Mouse (Mus musculus): ENCODE data around the gene Agr2. TPM values are rescaled to one million over a fixed set of nuclear protein-coding genes. Genes with fewer than 3 reads are reported as not detected.

The Agr2 gene
- 2.8 TPM in 1 of 2 replicates, not detected in the other for polyA plus RNA-seq (2015; fragmentation: Nextera tagmentation; extraction: Ambion mirVana)

- WGBS (ENCODE audit: insufficient replicate concordance) = 62% methylated on average over 9 of the region's 9 CpGs
- Histone ChIP-seq H3K9ac (ENCODE audit: low read depth, low read length) (no peak within 1 kb of the TSS), H3K9me3 (replicated peaks; ENCODE audit: control insufficient read depth, low read length) (no peaks in the 10 kb centered on the region), H3K4me1 (ENCODE audit: control insufficient read depth, low read depth, low read length) (no peaks in the 10 kb centered on the region), H3K36me3 (ENCODE audit: control insufficient read depth, insufficient read depth) (no peaks in the 10 kb centered on the region), H3K4me2 (ENCODE audit: low read depth, low read length) (no peak within 1 kb of the TSS), H3K27me3 (ENCODE audit: control insufficient read depth, insufficient read depth, low read depth, low read length) (no peaks in the 10 kb centered on the region; the same call in 1 of the 2 replicates), H3K27ac (ENCODE audit: low read length) (no peak within 1 kb of the TSS), H3K4me3 (ENCODE audit: low read depth, low read length) (no peak within 1 kb of the TSS)
- no peak for ATAC-seq (ENCODE audit: low read depth)
Observed at GRCm38 (mm10) chr12:35992711-35993110, at the start of gene Agr2. Gene Agr2 (plus strand): TSS chr12:35992907.

GRCm38 (mm10) chr12:35951757-35952156, 41.0 kb upstream of the Agr2 start:
- Histone ChIP-seq H3K4me3 (ENCODE audit: low read depth, low read length) (no peak overlapping the region), H3K9ac (ENCODE audit: low read depth, low read length) (no peak overlapping the region), H3K4me1 (ENCODE audit: control insufficient read depth, low read depth, low read length) (no peaks in the 10 kb centered on the region), H3K4me2 (ENCODE audit: low read depth, low read length) (no peak overlapping the region), H3K27ac (ENCODE audit: low read length) (no peak overlapping the region), H3K27me3 (ENCODE audit: control insufficient read depth, insufficient read depth, low read depth, low read length) (no peaks in the 10 kb centered on the region), H3K9me3 (replicated peaks; ENCODE audit: control insufficient read depth, low read length) (no peaks in the 10 kb centered on the region), H3K36me3 (ENCODE audit: control insufficient read depth, insufficient read depth) (no peaks in the 10 kb centered on the region)
- ATAC-seq (ENCODE audit: low read depth) = no peak
- WGBS (ENCODE audit: insufficient replicate concordance) = 43% methylated on average over 1 of the region's 1 CpGs

- H3K9me3 ChIP-seq (replicated peaks; ENCODE audit: control insufficient read depth, low read length) = no peaks in the 10 kb centered on the region
- ATAC-seq (ENCODE audit: low read depth) = no peak
- WGBS (ENCODE audit: insufficient replicate concordance) = 45% methylated on average over 2 of the region's 2 CpGs
Observed at GRCm38 (mm10) chr12:35957235-35957634, 35.5 kb upstream of the Agr2 start.

GRCm38 (mm10) chr12:35966098-35966767, 26.5 kb upstream of the Agr2 start:
- no peak overlapping the region for H3K27ac ChIP-seq (ENCODE audit: low read length)
- H3K4me3 ChIP-seq (ENCODE audit: low read depth, low read length) = no peak overlapping the region
- WGBS (ENCODE audit: insufficient replicate concordance) = 28% methylated on average over 7 of the region's 7 CpGs
- H3K27me3 ChIP-seq (ENCODE audit: control insufficient read depth, insufficient read depth, low read depth, low read length) = no peaks in the 10 kb centered on the region
- no peak overlapping the region; the same call in 1 of the 2 replicates for H3K4me2 ChIP-seq (ENCODE audit: low read depth, low read length)
- no peak overlapping the region for H3K9ac ChIP-seq (ENCODE audit: low read depth, low read length)
- no peaks in the 10 kb centered on the region for H3K9me3 ChIP-seq (replicated peaks; ENCODE audit: control insufficient read depth, low read length)
- H3K4me1 ChIP-seq (ENCODE audit: control insufficient read depth, low read depth, low read length) = peaks cover 4% of the 10 kb centered on the region
- no peaks in the 10 kb centered on the region for H3K36me3 ChIP-seq (ENCODE audit: control insufficient read depth, insufficient read depth)
- peak; percentile 50 for ATAC-seq (ENCODE audit: low read depth)

More at GRCm38 (mm10) chr12:35957235-35957634, 35.5 kb upstream of the Agr2 start:
- H3K36me3 ChIP-seq (ENCODE audit: control insufficient read depth, insufficient read depth) = no peaks in the 10 kb centered on the region
- no peaks in the 10 kb centered on the region for H3K27me3 ChIP-seq (ENCODE audit: control insufficient read depth, insufficient read depth, low read depth, low read length)
- no peak overlapping the region for H3K4me3 ChIP-seq (ENCODE audit: low read depth, low read length)
- H3K4me1 ChIP-seq (ENCODE audit: control insufficient read depth, low read depth, low read length) = no peaks in the 10 kb centered on the region
- no peak overlapping the region for H3K9ac ChIP-seq (ENCODE audit: low read depth, low read length)
- H3K4me2 ChIP-seq (ENCODE audit: low read depth, low read length) = no peak overlapping the region
- no peak overlapping the region for H3K27ac ChIP-seq (ENCODE audit: low read length)

GRCm38 (mm10) chr12:35966768-35967141, 26.0 kb upstream of the Agr2 start:
- no peak overlapping the region for H3K4me3 ChIP-seq (ENCODE audit: low read depth, low read length)
- no peaks in the 10 kb centered on the region for H3K36me3 ChIP-seq (ENCODE audit: control insufficient read depth, insufficient read depth)
- no peaks in the 10 kb centered on the region for H3K9me3 ChIP-seq (replicated peaks; ENCODE audit: control insufficient read depth, low read length)
- H3K27ac ChIP-seq (ENCODE audit: low read length) = no peak overlapping the region
- H3K4me1 ChIP-seq (ENCODE audit: control insufficient read depth, low read depth, low read length) = peaks cover 4% of the 10 kb centered on the region
- no peak overlapping the region; the same call in 1 of the 2 replicates for H3K4me2 ChIP-seq (ENCODE audit: low read depth, low read length)
- no peak overlapping the region for H3K9ac ChIP-seq (ENCODE audit: low read depth, low read length)
- no peaks in the 10 kb centered on the region for H3K27me3 ChIP-seq (ENCODE audit: control insufficient read depth, insufficient read depth, low read depth, low read length)
- no peak for ATAC-seq (ENCODE audit: low read depth)
- 47% methylated on average over 7 of the region's 7 CpGs for WGBS (ENCODE audit: insufficient replicate concordance)

GRCm38 (mm10) chr12:35975898-35976297, 16.8 kb upstream of the Agr2 start:
- H3K9me3 ChIP-seq (replicated peaks; ENCODE audit: control insufficient read depth, low read length) = no peaks in the 10 kb centered on the region
- no peak overlapping the region for H3K4me2 ChIP-seq (ENCODE audit: low read depth, low read length)
- WGBS (ENCODE audit: insufficient replicate concordance) = 18% methylated on average over 3 of the region's 3 CpGs
- no peak for ATAC-seq (ENCODE audit: low read depth)
- H3K36me3 ChIP-seq (ENCODE audit: control insufficient read depth, insufficient read depth) = no peaks in the 10 kb centered on the region
- no peak overlapping the region for H3K9ac ChIP-seq (ENCODE audit: low read depth, low read length)
- no peak overlapping the region for H3K27ac ChIP-seq (ENCODE audit: low read length)
- no peaks in the 10 kb centered on the region for H3K27me3 ChIP-seq (ENCODE audit: control insufficient read depth, insufficient read depth, low read depth, low read length)
- no peak overlapping the region for H3K4me3 ChIP-seq (ENCODE audit: low read depth, low read length)
- H3K4me1 ChIP-seq (ENCODE audit: control insufficient read depth, low read depth, low read length) = no peaks in the 10 kb centered on the region

- no peaks in the 10 kb centered on the region; the same call in none of the 2 replicates for H3K4me1 ChIP-seq (ENCODE audit: control insufficient read depth, low read depth, low read length)
- 43% methylated on average over 6 of the region's 6 CpGs for WGBS (ENCODE audit: insufficient replicate concordance)
- ATAC-seq (ENCODE audit: low read depth) = no peak
Observed at GRCm38 (mm10) chr12:35977633-35978246, 15.0 kb upstream of the Agr2 start.

GRCm38 (mm10) chr12:35979625-35980024, 13.1 kb upstream of the Agr2 start:
- Histone ChIP-seq H3K9me3 (replicated peaks; ENCODE audit: control insufficient read depth, low read length) (no peaks in the 10 kb centered on the region), H3K4me1 (ENCODE audit: control insufficient read depth, low read depth, low read length) (no peaks in the 10 kb centered on the region; the same call in none of the 2 replicates), H3K4me2 (ENCODE audit: low read depth, low read length) (no peak overlapping the region), H3K27me3 (ENCODE audit: control insufficient read depth, insufficient read depth, low read depth, low read length) (no peaks in the 10 kb centered on the region), H3K36me3 (ENCODE audit: control insufficient read depth, insufficient read depth) (no peaks in the 10 kb centered on the region), H3K4me3 (ENCODE audit: low read depth, low read length) (no peak overlapping the region), H3K27ac (ENCODE audit: low read length) (no peak overlapping the region), H3K9ac (ENCODE audit: low read depth, low read length) (no peak overlapping the region)
- 47% methylated on average over 5 of the region's 5 CpGs for WGBS (ENCODE audit: insufficient replicate concordance)
- ATAC-seq (ENCODE audit: low read depth) = no peak

More at GRCm38 (mm10) chr12:35977633-35978246, 15.0 kb upstream of the Agr2 start:
- Histone ChIP-seq H3K27me3 (ENCODE audit: control insufficient read depth, insufficient read depth, low read depth, low read length) (no peaks in the 10 kb centered on the region), H3K4me2 (ENCODE audit: low read depth, low read length) (no peak overlapping the region), H3K9me3 (replicated peaks; ENCODE audit: control insufficient read depth, low read length) (no peaks in the 10 kb centered on the region), H3K27ac (ENCODE audit: low read length) (no peak overlapping the region), H3K36me3 (ENCODE audit: control insufficient read depth, insufficient read depth) (no peaks in the 10 kb centered on the region), H3K9ac (ENCODE audit: low read depth, low read length) (no peak overlapping the region), H3K4me3 (ENCODE audit: low read depth, low read length) (no peak overlapping the region)

- no peaks in the 10 kb centered on the region for H3K36me3 ChIP-seq (ENCODE audit: control insufficient read depth, insufficient read depth)
- H3K9me3 ChIP-seq (replicated peaks; ENCODE audit: control insufficient read depth, low read length) = no peaks in the 10 kb centered on the region
- H3K27me3 ChIP-seq (ENCODE audit: control insufficient read depth, insufficient read depth, low read depth, low read length) = no peaks in the 10 kb centered on the region
- no peak overlapping the region for H3K4me2 ChIP-seq (ENCODE audit: low read depth, low read length)
- H3K4me3 ChIP-seq (ENCODE audit: low read depth, low read length) = no peak overlapping the region
- no peak overlapping the region for H3K27ac ChIP-seq (ENCODE audit: low read length)
- H3K4me1 ChIP-seq (ENCODE audit: control insufficient read depth, low read depth, low read length) = no peaks in the 10 kb centered on the region; the same call in none of the 2 replicates
- peak; percentile 76 for ATAC-seq (ENCODE audit: low read depth)
- H3K9ac ChIP-seq (ENCODE audit: low read depth, low read length) = no peak overlapping the region
- 20% methylated on average over 6 of the region's 6 CpGs for WGBS (ENCODE audit: insufficient replicate concordance)
Observed at GRCm38 (mm10) chr12:35981732-35982360, 10.9 kb upstream of the Agr2 start.

Data from liver, embryonic 16.5 days (tissue).